Mouse (Mus musculus) CH12.LX (cell line): ENCODE measurements at regions not wholly inside any gene's neighbourhood (a gene's known extent, or its start where the extent isn't known, plus 50 kb on each side); places are given as distances from the start of the nearest gene placed in this dataset.

ENCODE experiments used
- DNase-seq: peaks from one replicate; pipeline ENCODE4 v3.0.0-alpha.2; 2013; ENCODE audit errors: extremely low read depth
- H3K27ac ChIP-seq: 2 replicates; pipeline ENCODE4 v1.5.1; 2012; ENCODE audit warnings: low read depth, mild to moderate bottlenecking, control low read depth, moderate library complexity; ENCODE audit not compliant: insufficient read depth
- H3K27me3 ChIP-seq: replicated peaks from 2 replicates; pipeline ENCODE3; 2012; ENCODE audit warnings: inconsistent platforms
- H3K36me3 ChIP-seq, 2 experiments: replicated peaks in 1 of 2; 2 replicates each; pipeline versions ENCODE3 to v1.6.1; 2012; ENCODE audit warnings: inconsistent platforms in 1 of 2, low read length in 1 of 2, mild to moderate bottlenecking in 1 of 2, mixed read lengths in 1 of 2, moderate library complexity in 1 of 2; ENCODE audit not compliant: control insufficient read depth in 1 of 2, insufficient read depth in 1 of 2
- H3K4me1 ChIP-seq, 2 experiments: 2 replicates each; pipeline ENCODE4 v1.6.1; 2012; ENCODE audit warnings: inconsistent platforms in 1 of 2, moderate library complexity in 1 of 2; ENCODE audit not compliant: insufficient read depth in 2 of 2, control insufficient read depth in 1 of 2
- H3K4me2 ChIP-seq: 2 replicates; pipeline ENCODE4 v1.6.1; 2012; ENCODE audit warnings: low read depth, mild to moderate bottlenecking, control low read depth; ENCODE audit not compliant: poor library complexity, insufficient read depth, severe bottlenecking
- H3K4me3 ChIP-seq, 3 experiments: fragments of 150-350 bp in 1 of 3; sonication (generic) in 1 of 3; replicated peaks in 1 of 3; 2 replicates each; pipeline versions ENCODE3 to v1.5.1; 2011 to 2012; ENCODE audit warnings: low read depth in 2 of 3, low read length in 2 of 3, mild to moderate bottlenecking in 2 of 3, moderate library complexity in 2 of 3, control low read depth in 1 of 3, improper control_type of control experiment in 1 of 3, inconsistent platforms in 1 of 3, mixed read lengths in 1 of 3; ENCODE audit not compliant: poor library complexity in 1 of 3
- H3K79me2 ChIP-seq: replicated peaks from 2 replicates; pipeline ENCODE4 v1.6.1; 2012; ENCODE audit warnings: mild to moderate bottlenecking, moderate library complexity; ENCODE audit not compliant: control insufficient read depth, poor library complexity, insufficient read depth, severe bottlenecking; ENCODE audit errors: extremely low read depth
- H3K9ac ChIP-seq: 2 replicates; pipeline ENCODE4 v1.6.1; 2012; ENCODE audit warnings: low read depth, mild to moderate bottlenecking, control low read depth, moderate library complexity; ENCODE audit not compliant: insufficient read depth
- H3K9me3 ChIP-seq: replicated peaks from 2 replicates; pipeline ENCODE3; 2012; ENCODE audit warnings: low read length, inconsistent platforms, mixed read lengths
- BHLHE40 ChIP-seq: IDR thresholded peaks from 2 replicates; pipeline ENCODE4 v1.6.1; 2011; ENCODE audit warnings: mild to moderate bottlenecking, low read depth, low read length, improper control_type of control experiment
- CHD2 ChIP-seq: IDR thresholded peaks from 2 replicates; pipeline ENCODE4 v1.6.1; 2011; ENCODE audit warnings: low read length, improper control_type of control experiment
- CTCF ChIP-seq, 2 experiments: IDR thresholded peaks in 1 of 2; conservative IDR thresholded peaks in 1 of 2; 2 replicates each; pipeline ENCODE4 v1.5.1; 2011 to 2012; ENCODE audit warnings: low read depth in 2 of 2, low read length in 2 of 2, improper control_type of control experiment in 1 of 2, inconsistent platforms in 1 of 2, mild to moderate bottlenecking in 1 of 2, moderate library complexity in 1 of 2
- E2F4 ChIP-seq: IDR thresholded peaks from 2 replicates; pipeline ENCODE4 v1.6.1; 2011; ENCODE audit warnings: low read depth, low read length, improper control_type of control experiment; ENCODE audit not compliant: insufficient replicate concordance
- ELF1 ChIP-seq: IDR thresholded peaks from 2 replicates; pipeline ENCODE4 v1.6.1; 2014; ENCODE audit warnings: low read depth, mild to moderate bottlenecking, inconsistent platforms, low read length, improper control_type of control experiment
- IRF4 ChIP-seq: IDR thresholded peaks from 2 replicates; pipeline ENCODE4 v1.6.1; 2014; ENCODE audit warnings: low read depth, mild to moderate bottlenecking, inconsistent platforms, low read length, improper control_type of control experiment
- JUN ChIP-seq: IDR thresholded peaks from 2 replicates; pipeline ENCODE4 v1.6.1; 2011; ENCODE audit warnings: low read depth, mild to moderate bottlenecking, low read length, improper control_type of control experiment, moderate library complexity; ENCODE audit not compliant: insufficient read depth
- KAT2A ChIP-seq: IDR thresholded peaks from 2 replicates; pipeline ENCODE4 v1.6.1; 2012; ENCODE audit warnings: low read length, improper control_type of control experiment, inconsistent platforms; ENCODE audit not compliant: insufficient replicate concordance
- MAX ChIP-seq: IDR thresholded peaks from 2 replicates; pipeline ENCODE4 v1.6.1; 2011; ENCODE audit warnings: low read length, improper control_type of control experiment
- MAZ ChIP-seq: IDR thresholded peaks from 2 replicates; pipeline ENCODE4 v1.6.1; 2012; ENCODE audit warnings: low read depth, mild to moderate bottlenecking, inconsistent platforms, low read length, improper control_type of control experiment, moderate library complexity
- MEF2A ChIP-seq: IDR thresholded peaks from 2 replicates; pipeline ENCODE4 v1.6.1; 2014; ENCODE audit warnings: low read depth, mild to moderate bottlenecking, inconsistent platforms, low read length, improper control_type of control experiment, borderline replicate concordance
- MXI1 ChIP-seq: IDR thresholded peaks from 2 replicates; pipeline ENCODE4 v1.6.1; 2011; ENCODE audit warnings: mild to moderate bottlenecking, low read depth, low read length, improper control_type of control experiment
- MYC ChIP-seq: IDR thresholded peaks from 2 replicates; pipeline ENCODE4 v1.6.1; 2011; ENCODE audit warnings: low read depth, mild to moderate bottlenecking, improper control_type of control experiment, low read length
- NRF1 ChIP-seq: IDR thresholded peaks from 2 replicates; pipeline ENCODE4 v1.6.1; 2014; ENCODE audit warnings: low read depth, mild to moderate bottlenecking, inconsistent platforms, low read length, improper control_type of control experiment, moderate library complexity
- POLR2A ChIP-seq: IDR thresholded peaks from 2 replicates; pipeline ENCODE4 v1.6.1; 2011; ENCODE audit warnings: low read depth, mild to moderate bottlenecking, improper control_type of control experiment, low read length
- POLR2AphosphoS2 ChIP-seq: IDR thresholded peaks from 2 replicates; pipeline ENCODE4 v1.6.1; 2011; ENCODE audit warnings: low read depth, low read length, improper control_type of control experiment
- RAD21 ChIP-seq: IDR thresholded peaks from 2 replicates; pipeline ENCODE4 v1.6.1; 2011; ENCODE audit warnings: low read depth, mild to moderate bottlenecking, low read length, improper control_type of control experiment, moderate library complexity
- SIN3A ChIP-seq: IDR thresholded peaks from 2 replicates; pipeline ENCODE4 v1.6.1; 2012; ENCODE audit warnings: low read length, improper control_type of control experiment, inconsistent platforms
- TBP ChIP-seq: conservative IDR thresholded peaks from 2 replicates; pipeline ENCODE4 v1.6.1; 2011; ENCODE audit warnings: low read depth, low read length, improper control_type of control experiment
- TCF12 ChIP-seq: IDR thresholded peaks from 2 replicates; pipeline ENCODE4 v1.6.1; 2014; ENCODE audit warnings: low read depth, mild to moderate bottlenecking, inconsistent platforms, low read length, improper control_type of control experiment
- USF1 ChIP-seq: IDR thresholded peaks from 2 replicates; pipeline ENCODE4 v1.6.1; 2014; ENCODE audit warnings: low read depth, mild to moderate bottlenecking, inconsistent platforms, low read length, improper control_type of control experiment
- USF2 ChIP-seq: conservative IDR thresholded peaks from 2 replicates; pipeline ENCODE4 v1.6.1; 2011; ENCODE audit warnings: low read depth, low read length, improper control_type of control experiment
- ZKSCAN1 ChIP-seq: IDR thresholded peaks from 2 replicates; pipeline ENCODE4 v1.6.1; 2012; ENCODE audit warnings: low read depth, inconsistent platforms, low read length, improper control_type of control experiment, borderline replicate concordance
- ZMIZ1 ChIP-seq: IDR thresholded peaks from 2 replicates; pipeline ENCODE4 v1.6.1; 2012; ENCODE audit warnings: low read depth, mild to moderate bottlenecking, inconsistent platforms, low read length, improper control_type of control experiment
- ZNF384 ChIP-seq: IDR thresholded peaks from 2 replicates; pipeline ENCODE4 v1.6.1; 2012; ENCODE audit warnings: low read depth, low read length, improper control_type of control experiment, inconsistent platforms
- dilution Hi-C: fragments of 300-500 bp; cut with MboI; formaldehyde crosslinking; loops from 2 replicates; pipeline ENCODE4 v1.14.3; 2020; ENCODE audit warnings: low sequenced_read_pairs; ENCODE audit not compliant: extremely low pct_unique_long_range_greater_than_20kb, extremely low pct_ligation_motif_present
- in situ Hi-C: fragments of 300-500 bp; cut with MboI; formaldehyde crosslinking; loops from 3 replicates; pipeline ENCODE4 v1.14.3; 2019; ENCODE audit warnings: low sequenced_read_pairs, low pct_ligation_motif_present, low pct_unique_long_range_greater_than_20kb, mixed read lengths

DNA sequence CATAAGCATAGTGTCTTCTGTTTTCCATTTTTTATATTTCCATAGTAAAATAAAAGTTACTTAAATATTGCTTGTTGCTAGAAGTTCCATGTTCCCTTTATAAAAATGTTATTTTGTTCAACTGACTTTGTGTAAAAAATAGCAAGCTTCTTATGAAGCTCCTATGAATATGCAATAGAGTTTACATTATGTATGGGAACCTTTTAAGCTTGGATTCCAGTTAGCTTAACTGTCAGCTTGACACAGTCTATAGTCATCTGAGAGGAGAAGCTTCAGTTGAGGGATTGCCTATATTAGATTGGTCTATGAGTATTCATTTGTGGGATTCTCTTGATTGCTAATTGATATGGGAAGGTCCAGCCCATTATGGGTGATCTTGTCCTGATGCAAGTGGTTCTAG lies 723.2 kb upstream of the Agtr1b start:
- TF ChIP-seq TCF12: no peak
- TF ChIP-seq MXI1: no peak
- TF ChIP-seq USF2: no peak
- no peak for TF ChIP-seq TBP
- no peak for TF ChIP-seq MEF2A
- no peaks in the 10 kb centered on the region for H3K36me3 ChIP-seq
- dilution Hi-C loops: no loop called here

DNA sequence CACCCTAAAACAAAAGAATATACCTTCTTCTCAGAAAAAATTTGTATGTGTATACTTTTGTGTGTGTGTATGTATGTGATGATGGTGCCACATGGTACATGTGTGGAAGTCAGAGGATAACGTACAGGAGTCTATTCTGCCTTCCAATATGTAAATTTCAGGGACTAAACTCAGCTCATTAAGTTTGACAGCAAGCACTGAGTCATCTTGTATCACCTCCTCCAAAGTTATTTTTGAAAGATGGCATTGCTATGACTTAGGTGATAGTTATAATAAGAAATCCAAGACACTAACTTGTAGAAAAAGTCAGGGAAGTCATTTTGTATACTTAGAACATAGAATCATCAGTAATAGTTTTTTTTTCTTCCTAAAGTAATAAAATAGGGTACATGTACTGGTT lies 719.4 kb upstream of the Agtr1b start:
- dilution Hi-C loops: no loop called here
- Histone ChIP-seq H3K4me1 (no peaks in the 10 kb centered on the region), H3K9ac (no peak overlapping the region), H3K27me3 (no peaks in the 10 kb centered on the region), H3K4me3 (no peak overlapping the region), H3K79me2 (no peaks in the 10 kb centered on the region), H3K36me3 (no peaks in the 10 kb centered on the region), H3K4me2 (no peak overlapping the region), H3K27ac (no peak overlapping the region), H3K9me3 (no peaks in the 10 kb centered on the region)
- TF ChIP-seq KAT2A (no peak), CHD2 (no peak), USF2 (no peak), TCF12 (no peak), SIN3A (no peak), ZNF384 (no peak), JUN (no peak), ZMIZ1 (no peak), MYC (no peak), NRF1 (no peak), TBP (no peak)
- in situ Hi-C loops: no loop called here
- DNase-seq: no peak

More for the DNA sequence above, 723.2 kb upstream of the Agtr1b start:
- H3K4me1 ChIP-seq: no peaks in the 10 kb centered on the region
- no peak overlapping the region for H3K4me3 ChIP-seq
- no peak overlapping the region for H3K27ac ChIP-seq
- no peaks in the 10 kb centered on the region for H3K79me2 ChIP-seq
- no peaks in the 10 kb centered on the region for H3K9me3 ChIP-seq
- no peak overlapping the region for H3K4me2 ChIP-seq
- DNase-seq: no peak
- H3K9ac ChIP-seq: no peak overlapping the region
- in situ Hi-C loops: no loop called here
- H3K27me3 ChIP-seq: no peaks in the 10 kb centered on the region

DNA sequence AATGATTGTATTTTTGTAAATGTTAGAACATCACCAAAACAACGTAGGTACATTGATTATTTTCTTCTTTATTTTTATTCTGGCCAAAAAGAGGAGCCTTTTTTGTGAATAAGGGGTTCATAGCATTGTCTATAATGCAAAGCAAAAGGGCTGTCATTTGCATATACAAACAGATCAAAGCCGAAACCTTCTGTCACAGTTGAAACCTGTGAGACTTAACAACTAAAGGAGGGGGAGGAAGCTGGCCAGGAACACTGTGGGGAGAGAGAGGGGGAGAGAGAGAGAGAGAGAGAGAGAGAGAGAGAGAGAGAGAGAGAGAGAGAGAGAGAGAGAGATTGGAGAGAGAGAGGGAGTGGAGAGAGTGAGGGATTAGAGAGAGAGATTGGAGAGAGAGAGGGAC lies 710.6 kb upstream of the Agtr1b start:
- no peak overlapping the region for H3K4me2 ChIP-seq
- no peaks in the 10 kb centered on the region for H3K27me3 ChIP-seq
- in situ Hi-C loops (no loop called here), dilution Hi-C loops (no loop called here)
- TF ChIP-seq USF1: no peak
- TF ChIP-seq SIN3A: no peak
- TF ChIP-seq JUN: no peak
- no peak for TF ChIP-seq MAZ
- no peak for TF ChIP-seq IRF4
- TF ChIP-seq TCF12: no peak
- no peak for TF ChIP-seq POLR2A
- TF ChIP-seq RAD21: no peak
- TF ChIP-seq MYC: no peak
- no peak for TF ChIP-seq POLR2AphosphoS2
- no peak for TF ChIP-seq CTCF (conservative IDR thresholded peaks at IDR 0.05 in 1 of 2, IDR thresholded peaks at IDR 0.05 in 1 of 2; ENCODE audit: low read depth in 2 of 2, low read length in 2 of 2)
- TF ChIP-seq E2F4: no peak
- TF ChIP-seq BHLHE40: no peak
- no peak for TF ChIP-seq ZKSCAN1
- no peak for TF ChIP-seq KAT2A
- no peak for TF ChIP-seq MXI1
- no peak for TF ChIP-seq ELF1
- TF ChIP-seq MAX: no peak
- no peaks in the 10 kb centered on the region for H3K9me3 ChIP-seq
- no peaks in the 10 kb centered on the region for H3K4me1 ChIP-seq
- no peak for DNase-seq
- no peak overlapping the region for H3K27ac ChIP-seq
- no peaks in the 10 kb centered on the region for H3K36me3 ChIP-seq
- no peak overlapping the region for H3K9ac ChIP-seq
- no peak overlapping the region for H3K4me3 ChIP-seq
- H3K79me2 ChIP-seq: no peaks in the 10 kb centered on the region
